Mouse (Mus musculus) embryonic fibroblast, embryonic 13.5 days (primary cell): Measurements from ENCODE around the gene Bid.
A peak's percentile ranks its signal among the peaks of the same experiment; 100 is the strongest.

Experiments used
- CTCF ChIP-seq: IDR thresholded peaks from 2 replicates; pipeline ENCODE4 v1.5.1; 2011; ENCODE audit warnings: mild to moderate bottlenecking, control low read depth, low read length, moderate library complexity, borderline replicate concordance; ENCODE audit not compliant: insufficient read depth
- POLR2A ChIP-seq: IDR thresholded peaks from 2 replicates; pipeline ENCODE4 v1.6.1; 2011; ENCODE audit warnings: low read depth, mild to moderate bottlenecking, control low read depth, low read length, moderate library complexity

- 0 out of 2 replicates have a peak, but pooled peaks have one; percentile 9 for TF ChIP-seq CTCF
- no peak for TF ChIP-seq POLR2A
These were observed 13.2 kb downstream of the Bid start for GRCm38 (mm10) chr6:120903450-120903912.
